Comparison of ENCODE assay signal across 8 mouse cellular contexts in genomic region chr11:5063561-5064281, GRCm38 (mm10). TPM values are rescaled to one million over a fixed set of nuclear protein-coding genes. Genes with fewer than 3 reads are reported as not detected.
DNase-seq lines count a peak whose midpoint lies in the region; ATAC-seq and TF ChIP-seq lines count a peak whose summit lies in the region.

No protein-coding gene starts in this region.

- TF ChIP-seq CTCF in heart, postnatal 0 days (IDR thresholded peaks at IDR 0.05; ENCODE audit: low read depth): no peak
- no peak for TF ChIP-seq CTCF in testis, adult 2 months (IDR thresholded peaks at IDR 0.05; ENCODE audit: control insufficient read depth, insufficient read depth, insufficient replicate concordance, low read depth, low read length)

- H3K27ac ChIP-seq in heart, postnatal 0 days (ENCODE audit: low read depth): no peak overlapping the region
- H3K27ac ChIP-seq in liver, embryonic 15.5 days (replicated peaks): no peak overlapping the region
- peak overlapping the region; percentile 70 for H3K27ac ChIP-seq in testis, adult 2 months (ENCODE audit: control insufficient read depth, insufficient read depth, low read depth, low read length)

- H3K4me1 ChIP-seq in heart, postnatal 0 days (ENCODE audit: control insufficient read depth, insufficient read depth): peaks cover 37% of the 10 kb centered on the region
- H3K4me1 ChIP-seq in liver, embryonic 15.5 days (replicated peaks): peaks cover 69% of the 10 kb centered on the region
- H3K4me1 ChIP-seq in testis, adult 2 months (ENCODE audit: control insufficient read depth, insufficient read depth, low read length): peaks cover 53% of the 10 kb centered on the region

- H3K27me3 ChIP-seq in heart, postnatal 0 days (ENCODE audit: control insufficient read depth, insufficient read depth, low read length): peaks cover 26% of the 10 kb centered on the region
- peaks cover 64% of the 10 kb centered on the region for H3K27me3 ChIP-seq in liver, embryonic 15.5 days
- no peaks in the 10 kb centered on the region for H3K27me3 ChIP-seq in testis, adult 2 months (ENCODE audit: control insufficient read depth, insufficient read depth, low read length)

- peak overlapping the region; percentile 99 for H3K4me2 ChIP-seq in heart, postnatal 0 days (ENCODE audit: low read depth, low read length)
- peak overlapping the region; percentile 99 for H3K4me2 ChIP-seq in liver, embryonic 15.5 days

- H3K9me3 ChIP-seq in heart, postnatal 0 days (replicated peaks; ENCODE audit: control insufficient read depth, low read length): no peaks in the 10 kb centered on the region
- H3K9me3 ChIP-seq in liver, embryonic 15.5 days (replicated peaks): no peaks in the 10 kb centered on the region

- TF ChIP-seq POLR2A in testis, adult 2 months (IDR thresholded peaks at IDR 0.05; ENCODE audit: control insufficient read depth, low read depth, low read length): 0 out of 2 replicates have a peak, but pooled peaks have one; percentile 9

- peaks cover 12% of the 10 kb centered on the region for H3K36me3 ChIP-seq in heart, postnatal 0 days (replicated peaks; ENCODE audit: control insufficient read depth, insufficient read depth, low read length)
- H3K36me3 ChIP-seq in liver, embryonic 15.5 days (replicated peaks): peaks cover 14% of the 10 kb centered on the region
- H3K36me3 ChIP-seq in testis, adult 2 months (ENCODE audit: control insufficient read depth, insufficient read depth, low read length): no peaks in the 10 kb centered on the region

- H3K4me3 ChIP-seq in heart, postnatal 0 days (ENCODE audit: low read depth, low read length): peak overlapping the region; percentile 52
- H3K4me3 ChIP-seq in liver, embryonic 15.5 days (replicated peaks): peak overlapping the region; percentile 71
- H3K4me3 ChIP-seq in testis, adult 2 months (ENCODE audit: control insufficient read depth, low read depth, low read length): peak overlapping the region; percentile 93

- no peak for ATAC-seq in heart, postnatal 0 days (ENCODE audit: insufficient read depth, low read depth)
- no peak for ATAC-seq in liver, embryonic 15.5 days (ENCODE audit: insufficient read depth)
- no peak for ATAC-seq in inflammation-experienced regulatory T-cells, adult 6 months

- TF ChIP-seq EP300 in heart, postnatal 0 days (IDR thresholded peaks at IDR 0.05; ENCODE audit: low read depth): no peak

- WGBS in heart, postnatal 0 days: 68% methylated on average over 31 of the region's 31 CpGs
- 62% methylated on average over 31 of the region's 31 CpGs for WGBS in liver, embryonic 15.5 days (ENCODE audit: insufficient replicate concordance)

- peak; percentile 45 for DNase-seq in adrenal gland, postnatal 14 days
- DNase-seq in adrenal gland, postnatal 10 days: no peak
- DNase-seq in lung, adult 18-20 months: peak; percentile 38 to 41
- DNase-seq in lung, postnatal 25 days (ENCODE audit: low spot score): no peak
- DNase-seq in heart, postnatal 0 days (ENCODE audit: low spot score): no peak

- H3K9ac ChIP-seq in heart, postnatal 0 days (replicated peaks; ENCODE audit: low read depth, low read length): peak overlapping the region; percentile 53; the same call in 1 of the 2 replicates
- H3K9ac ChIP-seq in liver, embryonic 15.5 days: no peak overlapping the region

RNA-seq across cellular contexts. Expression of gene Gas2l1, which starts 1.4 kb away (rescaled TPM):
- total RNA-seq in adrenal gland, postnatal 14 days (2021): 34.5 and 35.0 TPM in 2 replicates
- total RNA-seq in adrenal gland, postnatal 10 days (2021): 10 to 100 TPM; 28.0 to 32.8 TPM
- total RNA-seq in heart, postnatal 0 days (2014; rRNA removed; ENCODE audit: low replicate concordance): 21.9 and 28.5 TPM in 2 replicates
- 11.5 and 12.0 TPM in 2 replicates for polyA plus RNA-seq in heart, postnatal 0 days (2015; fragmentation: Nextera tagmentation; extraction: Ambion mirVana)
- polyA plus RNA-seq in liver, embryonic 15.5 days (2015; fragmentation: Nextera tagmentation; extraction: Ambion mirVana): 12.1 and 16.8 TPM in 2 replicates
- polyA plus RNA-seq in testis, adult 2 months (2012; rRNA removed): 116 and 124 TPM in 2 replicates
- polyA plus RNA-seq in inflammation-experienced regulatory T-cells, adult 6 months (2017; shearing (Covaris generic)): under 1 TPM; 0.58 to 0.94 (median 0.91) TPM

RNA-seq across cellular contexts. Expression of gene Rasl10a, which starts 5.8 kb away (rescaled TPM):
- total RNA-seq in adrenal gland, postnatal 14 days (2021): 0.30 and 0.34 TPM in 2 replicates
- under 1 TPM; 0.33 to 0.97 TPM for total RNA-seq in adrenal gland, postnatal 10 days (2021)
- 2.7 TPM in 1 of 2 replicates, not detected in the other for total RNA-seq in heart, postnatal 0 days (2014; rRNA removed; ENCODE audit: low replicate concordance)
- polyA plus RNA-seq in heart, postnatal 0 days (2015; fragmentation: Nextera tagmentation; extraction: Ambion mirVana): 0.85 and 1.1 TPM in 2 replicates
- 0.25 and 0.33 TPM in 2 replicates for polyA plus RNA-seq in liver, embryonic 15.5 days (2015; fragmentation: Nextera tagmentation; extraction: Ambion mirVana)
- polyA plus RNA-seq in testis, adult 2 months (2012; rRNA removed): 2.5 and 3.9 TPM in 2 replicates
- polyA plus RNA-seq in inflammation-experienced regulatory T-cells, adult 6 months (2017; shearing (Covaris generic)): not detected

RNA-seq across cellular contexts. Expression of gene Rhbdd3, which starts 35.0 kb away (rescaled TPM):
- 18.3 and 19.0 TPM in 2 replicates for total RNA-seq in adrenal gland, postnatal 14 days (2021)
- total RNA-seq in adrenal gland, postnatal 10 days (2021): 10 to 100 TPM; 18.5 to 24.5 TPM
- total RNA-seq in heart, postnatal 0 days (2014; rRNA removed; ENCODE audit: low replicate concordance): 17.9 and 50.4 TPM in 2 replicates
- 28.5 and 28.8 TPM in 2 replicates for polyA plus RNA-seq in heart, postnatal 0 days (2015; fragmentation: Nextera tagmentation; extraction: Ambion mirVana)
- polyA plus RNA-seq in liver, embryonic 15.5 days (2015; fragmentation: Nextera tagmentation; extraction: Ambion mirVana): 12.0 and 13.4 TPM in 2 replicates
- 232 and 237 TPM in 2 replicates for polyA plus RNA-seq in testis, adult 2 months (2012; rRNA removed)
- 1 to 10 TPM; 3.3 to 4.6 (median 4.6) TPM for polyA plus RNA-seq in inflammation-experienced regulatory T-cells, adult 6 months (2017; shearing (Covaris generic))

RNA-seq across cellular contexts. Expression of gene Ewsr1, which starts 35.3 kb away (rescaled TPM):
- 297 and 324 TPM in 2 replicates for total RNA-seq in adrenal gland, postnatal 14 days (2021)
- 100 to 1,000 TPM; 218 to 322 TPM for total RNA-seq in adrenal gland, postnatal 10 days (2021)
- total RNA-seq in heart, postnatal 0 days (2014; rRNA removed; ENCODE audit: low replicate concordance): 213 and 286 TPM in 2 replicates
- 204 and 238 TPM in 2 replicates for polyA plus RNA-seq in heart, postnatal 0 days (2015; fragmentation: Nextera tagmentation; extraction: Ambion mirVana)
- 255 and 279 TPM in 2 replicates for polyA plus RNA-seq in liver, embryonic 15.5 days (2015; fragmentation: Nextera tagmentation; extraction: Ambion mirVana)
- 433 and 510 TPM in 2 replicates for polyA plus RNA-seq in testis, adult 2 months (2012; rRNA removed)
- 100 to 1,000 TPM; 136 to 174 (median 140) TPM for polyA plus RNA-seq in inflammation-experienced regulatory T-cells, adult 6 months (2017; shearing (Covaris generic))

Comparison
In these comparisons a context has a peak if more than half of its experiments do, and no peak if none do; other contexts are left out.
1. DNase-seq: peak in adrenal gland, postnatal 14 days (single experiment) and lung, adult 18-20 months (2 of 2); none in adrenal gland, postnatal 10 days (single experiment), lung, postnatal 25 days (single experiment) and heart, postnatal 0 days (single experiment).
2. Peak in every context shown above with its lines, with median percentiles within 50 percentile points of each other: H3K4me3 ChIP-seq.